Mouse (Mus musculus) layer of hippocampus, adult 2 months (tissue): Measurements from ENCODE around the gene Apol7a. TPM values are rescaled to one million over a fixed set of nuclear protein-coding genes. Genes with fewer than 3 reads are reported as not detected.

Source experiments
- DNase-seq, 2 experiments: peaks; one replicate each; pipeline ENCODE4 v3.0.0; 2022; ENCODE audit warnings: low spot score in 2 of 2
- H3K27ac ChIP-seq: fragments of 200-600 bp; 2 replicates; pipeline ENCODE4 v1.8.1; 2022
- H3K4me3 ChIP-seq: fragments of 200-600 bp; 2 replicates; pipeline ENCODE4 v1.8.1; 2022; ENCODE audit warnings: mild to moderate bottlenecking
- CTCF ChIP-seq: fragments of 200-600 bp; conservative IDR thresholded peaks from 2 replicates; pipeline ENCODE4 v1.8.1; 2022; ENCODE audit warnings: antibody characterized with exemption, mild to moderate bottlenecking, moderate library complexity
- total RNA-seq, 2 experiments: library from RNA; stranded (reverse); gene quantifications; 2 replicates each; pipeline ENCODE4 v1.2.3; 2021

Gene Apol7a
- total RNA-seq, 2 experiments from 2014 or later: not detected

GRCm38 (mm10) chr15:77353764-77354163 is 45.1 kb downstream of the Apol7a start:
- no peak overlapping the region for H3K4me3 ChIP-seq

GRCm38 (mm10) chr15:77352863-77353262 is 46.0 kb downstream of the Apol7a start:
- Histone ChIP-seq H3K27ac (no peak overlapping the region), H3K4me3 (no peak overlapping the region)
- no peak for TF ChIP-seq CTCF
- DNase-seq: no peak

More at GRCm38 (mm10) chr15:77353764-77354163, 45.1 kb downstream of the Apol7a start:
- no peak for TF ChIP-seq CTCF
- no peak overlapping the region for H3K27ac ChIP-seq
- no peak for DNase-seq

GRCm38 (mm10) chr15:77350117-77350516 is 48.8 kb downstream of the Apol7a start:
- Histone ChIP-seq H3K4me3 (no peak overlapping the region), H3K27ac (no peak overlapping the region)
- TF ChIP-seq CTCF: no peak
- no peak for DNase-seq

- no peak for DNase-seq
Observed at GRCm38 (mm10) chr15:77348146-77348545, 50.8 kb downstream of the Apol7a start.

GRCm38 (mm10) chr15:77344127-77345125 is 54.5 kb downstream of the Apol7a start:
- H3K4me3 ChIP-seq: no peak overlapping the region
- no peak for DNase-seq
- H3K27ac ChIP-seq: no peak overlapping the region
- TF ChIP-seq CTCF: no peak

More at GRCm38 (mm10) chr15:77348146-77348545, 50.8 kb downstream of the Apol7a start:
- Histone ChIP-seq H3K4me3 (no peak overlapping the region), H3K27ac (no peak overlapping the region)
- no peak for TF ChIP-seq CTCF

- peak; percentile 91 for TF ChIP-seq CTCF
- DNase-seq: peak in 1 of 2 experiments; percentile 74
Observed at GRCm38 (mm10) chr15:77343527-77344091, 55.3 kb downstream of the Apol7a start.

GRCm38 (mm10) chr15:77342962-77343526 is 55.9 kb downstream of the Apol7a start:
- TF ChIP-seq CTCF: no peak
- peak overlapping the region; percentile 59; the same call in 1 of the 2 replicates for H3K27ac ChIP-seq
- H3K4me3 ChIP-seq: peak overlapping the region; percentile 47
- DNase-seq: no peak

More at GRCm38 (mm10) chr15:77343527-77344091, 55.3 kb downstream of the Apol7a start:
- Histone ChIP-seq H3K27ac (peak overlapping the region; percentile 59; the same call in 1 of the 2 replicates), H3K4me3 (peak overlapping the region; percentile 47)

GRCm38 (mm10) chr15:77342005-77342404 is 56.9 kb downstream of the Apol7a start:
- H3K27ac ChIP-seq: no peak overlapping the region
- peak; percentile 61 for TF ChIP-seq CTCF
- DNase-seq: no peak
- H3K4me3 ChIP-seq: no peak overlapping the region

- no peak for TF ChIP-seq CTCF
- no peak overlapping the region for H3K4me3 ChIP-seq
- DNase-seq: no peak
- no peak overlapping the region for H3K27ac ChIP-seq
Observed at GRCm38 (mm10) chr15:77340581-77340980, 58.3 kb downstream of the Apol7a start.

GRCm38 (mm10) chr15:77338924-77339429 is 59.9 kb downstream of the Apol7a start:
- no peak for DNase-seq
- Histone ChIP-seq H3K4me3 (no peak overlapping the region), H3K27ac (no peak overlapping the region)
- no peak for TF ChIP-seq CTCF

GRCm38 (mm10) chr15:77338451-77338850 is 60.5 kb downstream of the Apol7a start:
- no peak for DNase-seq
- TF ChIP-seq CTCF: no peak
- Histone ChIP-seq H3K27ac (no peak overlapping the region), H3K4me3 (no peak overlapping the region)

Other genes starting within 250 kb of the Apol7a start
- gene Rbfox2, start 92.1 kb downstream of the Apol7a start, total RNA-seq: 100 to 1,000 TPM; 243 TPM
- gene Apol9a, start 12.0 kb upstream of the Apol7a start, total RNA-seq: not detected
- gene Apol7b, start 48.4 kb upstream of the Apol7a start, total RNA-seq: not detected
- not detected for gene Apol10a, start 77.9 kb upstream of the Apol7a start, total RNA-seq
- gene Apol11a, start 109.2 kb upstream of the Apol7a start, total RNA-seq: not detected
- not detected for gene Apol7c, start 134.2 kb upstream of the Apol7a start, total RNA-seq
- gene 1700025B11Rik, start 162.8 kb upstream of the Apol7a start, total RNA-seq: not detected
- not detected for gene Apol10b, start 197.0 kb upstream of the Apol7a start, total RNA-seq
- gene Gm36245, start 200.1 kb upstream of the Apol7a start, total RNA-seq: not detected
- not detected for gene Apol11b, start 244.2 kb upstream of the Apol7a start, total RNA-seq